Mouse (Mus musculus): ENCODE measurements at regions not wholly inside any gene's neighbourhood (a gene's known extent, or its start where the extent isn't known, plus 50 kb on each side); places are given as distances from the start of the nearest gene placed in this dataset.
"Not testable (repeated sequence)": the region's sequence is repeated elsewhere in the genome, so short reads cannot be mapped to it uniquely, and the experiment has no call there.

- 83% methylated on average over 13 of the region's 13 CpGs for WGBS
- no peak for DNase-seq (ENCODE audit: low read depth, low spot score)
These were observed 132.5 kb upstream of the 1700012A03Rik start for GRCm38 (mm10) chr6:31917411-31918131.

DNA sequence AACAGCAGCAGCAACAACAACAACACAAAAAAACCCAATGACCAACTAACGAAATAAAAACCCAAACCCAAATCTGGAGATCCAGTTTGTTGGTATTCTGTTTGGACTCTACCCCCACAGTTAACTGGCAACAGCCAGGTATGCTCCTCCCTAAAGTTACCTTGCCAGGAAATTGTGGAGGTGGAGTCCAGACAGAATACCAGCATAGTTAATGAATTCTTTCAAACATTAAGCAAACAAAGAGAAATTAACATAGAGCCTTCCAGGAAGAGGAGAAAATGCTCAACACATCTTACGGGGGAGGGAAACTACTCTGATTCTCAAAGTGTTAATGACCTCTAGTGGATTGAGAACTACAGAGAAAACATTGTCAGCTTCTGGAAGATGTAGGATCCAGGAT, 148.3 kb upstream of the 1700012A03Rik start:
- 55% methylated on average over 2 of the region's 2 CpGs for WGBS
- DNase-seq (ENCODE audit: low read depth, low spot score): no peak

DNA sequence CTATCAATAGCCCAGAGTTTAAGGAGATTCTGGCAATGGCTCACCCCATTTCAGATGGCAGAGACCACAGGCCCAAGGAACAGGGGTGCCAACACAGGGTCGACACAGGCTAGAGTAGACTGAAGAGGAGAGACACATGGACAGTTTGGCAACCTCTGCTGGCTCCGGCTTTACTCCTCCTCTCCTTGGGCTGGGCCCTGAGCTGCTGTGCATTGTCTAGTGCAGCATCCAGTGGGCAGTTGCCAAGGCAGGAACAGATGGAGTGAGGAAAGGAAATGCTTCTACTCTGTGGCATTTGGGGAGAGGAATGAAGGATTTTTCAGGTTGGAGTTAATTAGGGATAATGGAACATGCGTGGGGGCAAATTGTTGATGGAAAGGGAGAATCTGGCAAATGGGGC, 151.0 kb upstream of the 1700012A03Rik start:
- DNase-seq (ENCODE audit: low read depth, low spot score): no peak
- 72% methylated on average over 3 of the region's 3 CpGs for WGBS

DNA sequence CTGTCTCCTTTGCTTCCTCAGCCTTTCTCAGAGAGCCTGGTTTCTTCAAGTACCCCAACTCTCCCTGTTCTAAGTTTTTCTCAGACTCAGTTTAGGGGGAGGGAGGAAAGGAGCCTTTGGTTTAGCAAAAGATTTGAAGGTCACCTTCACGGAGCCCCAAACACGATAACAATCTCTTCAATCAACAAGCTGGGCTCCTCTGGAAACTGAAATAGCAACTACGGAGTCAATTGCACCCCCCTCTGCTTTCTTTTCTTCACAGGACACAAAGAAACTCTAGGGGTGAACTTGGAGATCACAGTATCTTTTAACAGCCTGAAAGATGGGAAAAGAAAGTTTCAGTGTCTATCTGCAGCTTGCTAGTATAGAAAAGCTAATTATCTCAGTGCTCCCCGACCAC, 151.4 kb upstream of the 1700012A03Rik start:
- WGBS: 40% methylated on average over 4 of the region's 4 CpGs
- no peak for DNase-seq (ENCODE audit: low read depth, low spot score)

- whole genome bisulfite sequencing: 60% methylated on average over 3 of the region's 3 CpGs
- DNase-seq (ENCODE audit: low read depth, low spot score): no peak
These were observed 153.0 kb upstream of the 1700012A03Rik start for GRCm38 (mm10) chr6:31897001-31897400.

DNA sequence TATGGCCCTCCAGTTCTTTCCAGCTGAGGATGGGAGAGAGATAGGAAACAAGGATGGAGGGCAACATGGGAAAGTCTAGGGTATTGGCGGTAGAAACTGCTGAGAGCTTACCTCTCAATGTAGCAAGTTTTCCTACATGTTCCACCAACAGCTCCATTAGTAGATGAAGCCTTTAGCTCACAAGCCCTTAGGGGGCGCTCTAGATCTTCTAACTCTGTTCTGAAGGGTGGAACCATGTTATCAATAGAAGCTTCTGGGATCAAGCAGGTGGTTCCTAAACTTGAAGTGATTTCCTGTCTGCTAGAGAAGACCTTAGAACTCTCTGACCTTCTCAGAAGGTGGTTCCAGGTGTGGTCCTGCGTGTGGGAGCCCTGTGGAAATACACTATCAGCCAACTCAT, 154.2 kb upstream of the 1700012A03Rik start:
- DNase-seq (ENCODE audit: low read depth, low spot score): no peak
- WGBS: 56% methylated on average over 3 of the region's 3 CpGs

DNA sequence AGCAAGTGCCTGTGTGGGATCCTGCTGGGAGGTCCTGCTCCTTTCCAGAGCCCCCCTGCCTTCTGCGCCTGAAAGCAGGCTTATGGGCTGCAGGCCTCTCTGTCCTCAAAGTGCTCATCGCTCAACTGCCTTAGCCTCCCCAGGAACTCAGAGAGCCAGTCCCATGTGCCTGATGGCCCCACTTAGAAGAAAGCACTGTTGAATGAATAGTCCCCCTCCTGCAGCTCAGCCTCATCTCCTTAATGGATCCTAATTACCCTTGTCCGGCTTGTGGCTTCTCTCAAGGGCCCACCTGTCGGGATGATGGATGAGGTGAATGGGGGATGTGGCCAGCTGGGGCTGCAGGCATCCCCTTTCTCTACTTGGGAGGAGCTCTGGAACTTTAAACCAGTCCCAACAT, 163.1 kb upstream of the 1700012A03Rik start:
- 14% methylated on average over 4 of the region's 4 CpGs for WGBS

GRCm38 (mm10) chr6:31885196-31885595, 164.8 kb upstream of the 1700012A03Rik start:
- 11% methylated on average over 1 of the region's 1 CpGs for WGBS

More for the DNA sequence above, 163.1 kb upstream of the 1700012A03Rik start:
- no peak for DNase-seq (ENCODE audit: low read depth, low spot score)

GRCm38 (mm10) chr6:31883726-31884125, 166.3 kb upstream of the 1700012A03Rik start:
- no peak for DNase-seq (ENCODE audit: low read depth, low spot score)
- WGBS: 6% methylated on average over 2 of the region's 2 CpGs

More at GRCm38 (mm10) chr6:31885196-31885595, 164.8 kb upstream of the 1700012A03Rik start:
- DNase-seq (ENCODE audit: low read depth, low spot score): not testable (repeated sequence)

GRCm38 (mm10) chr6:31874616-31875015, 175.4 kb upstream of the 1700012A03Rik start:
- DNase-seq (ENCODE audit: low read depth, low spot score): no peak
- WGBS: 88% methylated on average over 6 of the region's 6 CpGs

DNA sequence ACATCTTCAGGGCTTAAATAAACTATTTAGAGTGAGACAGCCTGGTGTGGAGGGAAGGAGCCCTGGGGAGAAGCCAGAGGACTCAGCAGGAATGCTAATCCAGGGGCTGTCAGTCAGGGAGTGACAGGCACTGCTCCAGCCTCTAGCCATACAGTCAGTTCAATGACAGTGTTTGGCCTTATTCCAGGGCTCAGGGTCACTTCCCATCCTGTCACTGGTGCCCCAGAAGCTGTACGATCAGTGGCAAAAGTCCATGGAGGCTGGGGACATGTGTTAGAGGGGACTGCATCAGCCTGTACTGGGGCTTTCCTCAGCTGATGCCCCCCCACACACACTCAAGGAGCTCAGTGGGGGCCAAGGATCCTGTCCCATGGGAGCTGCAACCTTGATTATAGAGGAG, 176.1 kb upstream of the 1700012A03Rik start:
- 68% methylated on average over 1 of the region's 1 CpGs for WGBS
- DNase-seq (ENCODE audit: low read depth, low spot score): no peak

DNA sequence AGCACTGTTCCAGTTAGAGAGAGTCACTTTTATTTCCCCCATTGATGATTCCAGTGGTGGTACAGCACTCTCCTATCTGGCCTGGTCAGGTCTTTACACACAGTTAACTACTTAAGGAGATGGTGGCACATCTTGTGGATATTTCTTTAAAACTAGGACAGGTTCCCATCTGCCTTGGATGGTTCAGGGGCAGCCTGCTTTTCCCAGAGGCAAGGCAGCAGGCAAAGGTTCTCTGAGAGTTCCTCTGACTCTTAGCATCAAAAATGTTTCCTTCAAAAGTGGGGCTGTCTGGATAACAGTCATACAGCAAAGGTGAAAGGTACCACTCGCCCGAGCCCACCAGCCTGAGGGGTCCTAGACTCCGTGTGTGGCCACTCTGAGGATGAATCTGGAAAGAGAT, 178.3 kb upstream of the 1700012A03Rik start:
- no peak for DNase-seq (ENCODE audit: low read depth, low spot score)
- WGBS: 85% methylated on average over 3 of the region's 3 CpGs

DNA sequence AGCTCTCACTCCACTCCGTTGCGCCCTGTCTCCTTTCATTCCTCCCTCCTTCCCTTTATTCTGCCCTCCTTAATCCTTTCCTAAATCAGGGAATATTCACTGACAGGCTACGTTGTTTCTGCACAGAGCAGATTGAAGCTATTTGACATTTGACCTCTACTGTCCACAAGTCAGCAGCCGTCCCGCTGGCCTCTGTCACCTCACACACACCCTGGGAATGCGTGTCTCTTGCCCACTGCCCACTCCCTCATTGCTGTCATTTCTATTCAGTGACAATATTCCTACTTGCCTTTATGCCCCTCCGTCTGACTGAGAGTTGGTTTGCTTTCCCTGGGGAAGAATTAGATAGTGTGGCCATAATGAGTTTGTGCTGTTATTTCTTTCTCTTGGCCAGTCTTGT, 188.1 kb upstream of the 1700012A03Rik start:
- WGBS: 41% methylated on average over 7 of the region's 7 CpGs
- DNase-seq (ENCODE audit: low read depth, low spot score): no peak

GRCm38 (mm10) chr6:31859621-31860020, 190.4 kb upstream of the 1700012A03Rik start:
- DNase-seq (ENCODE audit: low read depth, low spot score): no peak
- WGBS: 74% methylated on average over 3 of the region's 3 CpGs

- DNase-seq (ENCODE audit: low read depth, low spot score): no peak
- WGBS: 93% methylated on average over 15 of the region's 16 CpGs
These were observed 195.8 kb upstream of the 1700012A03Rik start for GRCm38 (mm10) chr6:31854261-31854660.

DNA sequence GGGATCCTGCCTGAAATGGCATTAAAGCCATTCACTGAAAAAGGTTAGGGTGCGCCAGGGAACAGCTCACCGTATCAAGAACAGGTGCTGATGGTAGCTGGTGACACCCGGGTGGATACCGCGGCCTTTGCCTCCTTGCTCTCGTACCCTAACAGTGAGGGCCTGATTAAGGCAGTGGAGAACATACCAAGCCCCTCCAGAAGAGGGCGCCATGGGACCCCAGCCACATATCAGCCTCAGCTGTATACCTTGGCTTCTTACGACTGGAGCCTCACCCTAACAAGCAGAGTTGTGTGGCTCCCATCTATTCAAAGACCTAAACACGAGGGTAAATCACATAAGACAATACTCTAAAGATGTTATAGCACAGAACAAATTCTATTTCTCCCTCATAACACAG, 203.7 kb upstream of the 1700012A03Rik start:
- WGBS: 82% methylated on average over 9 of the region's 9 CpGs
- DNase-seq (ENCODE audit: low read depth, low spot score): no peak

GRCm38 (mm10) chr6:31845671-31846070, 204.4 kb upstream of the 1700012A03Rik start:
- DNase-seq (ENCODE audit: low read depth, low spot score): no peak
- WGBS: 66% methylated on average over 5 of the region's 5 CpGs

DNA sequence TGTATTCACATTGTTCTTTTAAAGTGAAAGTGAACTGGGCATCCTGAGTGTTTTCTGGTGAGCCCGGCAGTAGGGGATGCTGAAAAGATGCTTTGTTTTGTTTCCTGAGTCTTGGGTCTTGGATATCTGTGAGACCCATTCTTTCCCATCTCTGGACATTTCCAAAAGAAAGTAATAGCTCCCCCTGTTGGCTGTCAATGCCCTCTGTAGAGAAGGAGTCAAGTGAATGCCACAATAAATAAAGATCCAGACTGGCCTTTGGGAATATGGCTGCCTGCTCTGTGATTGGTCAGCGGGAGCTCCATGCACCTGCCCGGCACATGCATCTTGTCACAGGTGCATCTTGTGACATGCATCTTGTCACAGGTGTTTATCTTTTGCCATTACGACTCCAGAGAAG, 209.4 kb upstream of the 1700012A03Rik start:
- 92% methylated on average over 4 of the region's 4 CpGs for WGBS

GRCm38 (mm10) chr6:31838588-31838987, 211.5 kb upstream of the 1700012A03Rik start:
- DNase-seq (ENCODE audit: low read depth, low spot score): no peak

More for the DNA sequence above, 209.4 kb upstream of the 1700012A03Rik start:
- DNase-seq (ENCODE audit: low read depth, low spot score): no peak

DNA sequence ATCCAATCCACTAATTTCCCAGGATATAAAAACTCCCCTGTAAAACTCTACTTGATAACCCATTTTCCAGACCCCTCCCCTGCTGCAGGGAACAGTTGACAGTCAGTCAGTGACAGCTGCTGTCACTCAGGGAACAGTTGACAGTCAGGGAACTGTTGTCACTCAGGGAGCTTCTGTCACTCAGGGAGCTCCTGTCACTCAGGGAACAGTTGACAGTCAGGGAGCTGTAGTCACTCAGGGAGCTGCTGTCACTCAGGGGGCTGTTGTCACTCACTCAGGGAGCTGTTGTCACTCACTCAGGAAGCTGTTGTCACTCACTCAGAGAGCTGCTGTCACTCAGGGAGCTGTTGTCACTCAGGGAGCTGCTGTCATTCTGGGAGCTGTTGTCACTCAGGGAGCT, 214.3 kb upstream of the 1700012A03Rik start:
- DNase-seq (ENCODE audit: low read depth, low spot score): no peak

More at GRCm38 (mm10) chr6:31838588-31838987, 211.5 kb upstream of the 1700012A03Rik start:
- WGBS: 73% methylated on average over 1 of the region's 1 CpGs

DNA sequence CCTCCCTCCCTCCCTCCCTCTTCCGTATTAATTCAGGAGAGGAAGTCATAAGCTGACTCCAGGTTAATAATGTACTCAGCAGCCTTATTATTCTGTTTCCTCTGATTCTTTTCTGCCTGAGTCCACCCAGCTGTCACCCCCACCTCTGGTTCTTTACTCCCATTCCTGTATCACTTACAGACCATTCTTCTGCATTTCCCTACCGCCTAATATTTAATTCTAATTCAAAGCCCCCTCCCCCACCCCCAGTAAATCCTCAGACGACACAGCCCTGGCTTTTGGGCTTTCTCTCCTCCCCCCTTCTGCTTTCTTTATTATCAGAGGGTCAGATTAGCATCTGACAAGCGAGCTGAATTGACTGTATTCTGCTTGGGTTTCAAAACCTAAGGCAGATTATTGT, 215.5 kb upstream of the 1700012A03Rik start:
- no peak for DNase-seq (ENCODE audit: low read depth, low spot score)
- WGBS: 9% methylated on average over 4 of the region's 4 CpGs

DNA sequence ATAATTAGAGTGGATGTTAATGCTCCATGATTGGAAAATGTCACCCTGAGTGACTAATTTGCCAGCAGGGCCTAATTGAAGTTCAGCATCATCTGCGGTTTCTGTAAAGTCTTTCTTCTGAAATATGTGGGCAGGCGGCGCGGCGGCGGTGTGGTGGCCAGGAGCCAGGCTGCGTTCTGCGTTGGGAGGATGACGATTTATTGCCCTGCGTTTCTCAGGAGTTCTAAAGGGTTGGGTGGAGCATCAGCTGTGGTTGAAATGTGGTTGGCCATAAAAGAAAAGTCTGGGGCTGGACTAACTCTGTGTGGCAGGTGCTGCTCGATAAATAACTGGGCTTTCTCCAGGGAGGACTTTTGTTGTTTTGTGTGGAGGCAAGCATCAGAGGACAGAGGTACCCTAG, 219.4 kb upstream of the 1700012A03Rik start:
- DNase-seq (ENCODE audit: low read depth, low spot score): no peak
- WGBS: 32% methylated on average over 11 of the region's 11 CpGs
